Mouse (Mus musculus) liver, embryonic 14.5 days (tissue): ENCODE measurements at regions not wholly inside any gene's neighbourhood (a gene's known extent, or its start where the extent isn't known, plus 50 kb on each side); places are given as distances from the start of the nearest gene placed in this dataset.

Source experiments
- CTCF ChIP-seq: IDR thresholded peaks from 2 replicates; pipeline ENCODE4 v1.5.1; 2016; ENCODE audit warnings: antibody characterized with exemption, low read depth, control low read depth
- EP300 ChIP-seq: IDR thresholded peaks from 2 replicates; pipeline ENCODE4 v1.6.1; 2016; ENCODE audit warnings: antibody characterized with exemption, low read depth

GRCm38 (mm10) chr2:50885280-50885923, 263.5 kb downstream of the Rnd3 start:
- TF ChIP-seq CTCF = no peak
- TF ChIP-seq EP300 = no peak
